Mouse (Mus musculus): ENCODE data around the gene Nova1. TPM values are rescaled to one million over a fixed set of nuclear protein-coding genes. Genes with fewer than 3 reads are reported as not detected.
A peak's percentile ranks its signal among the peaks of the same experiment; 100 is the strongest.

Nova1 gene
- 0.43 and 0.56 TPM in 2 replicates for polyA plus RNA-seq (2015; fragmentation: Nextera tagmentation; extraction: Ambion mirVana)

DNA sequence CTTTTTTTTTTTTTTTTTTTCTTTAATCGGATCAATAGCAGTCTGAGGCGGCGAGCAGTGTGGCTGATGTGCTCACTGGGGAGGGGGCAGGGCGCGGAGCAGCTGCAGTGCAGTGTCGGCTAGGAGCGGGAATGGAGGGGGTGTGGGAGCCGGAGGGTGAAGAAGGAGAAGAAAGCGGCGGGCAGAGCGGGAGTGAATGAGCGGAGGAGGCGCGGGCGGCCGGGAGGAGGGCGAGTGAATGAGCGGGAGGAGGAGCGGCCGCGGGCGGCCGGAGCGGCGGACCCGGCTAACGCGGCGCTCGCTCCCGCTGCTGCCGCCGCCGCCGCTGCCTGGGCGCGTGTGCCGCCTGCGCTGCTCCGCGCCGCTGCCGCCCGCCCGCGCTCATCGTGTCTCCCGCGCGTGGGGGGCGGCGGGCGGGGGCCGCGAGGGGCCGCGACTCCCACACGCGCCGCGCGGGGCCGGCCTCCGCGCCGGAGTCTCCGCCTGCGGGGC is at the start of gene Nova1:
Gene Nova1, minus strand, starts transcription at position 74 of the 492 bp plus-strand sequence.
- Histone ChIP-seq H3K9ac (ENCODE audit: low read depth, low read length) (peak within 1 kb of the TSS; percentile 70), H3K9me3 (ENCODE audit: control insufficient read depth, low read length) (no peaks in the 10 kb centered on the region), H3K27me3 (replicated peaks; ENCODE audit: control insufficient read depth, insufficient read depth, low read length) (peaks cover 3% of the 10 kb centered on the region; the same call in 1 of the 2 replicates), H3K27ac (ENCODE audit: low read length) (peak within 1 kb of the TSS; percentile 23), H3K4me2 (ENCODE audit: low read depth, low read length) (peak within 1 kb of the TSS; percentile 96), H3K4me3 (ENCODE audit: low read length) (peak within 1 kb of the TSS; percentile 79), H3K36me3 (ENCODE audit: control insufficient read depth, insufficient read depth, low read length) (no peaks in the 10 kb centered on the region), H3K4me1 (ENCODE audit: control insufficient read depth, insufficient read depth, low read length) (no peaks in the 10 kb centered on the region)
- ATAC-seq = peak; percentile 86
- WGBS = under 1% methylated on average over 36 of the region's 68 CpGs

DNA sequence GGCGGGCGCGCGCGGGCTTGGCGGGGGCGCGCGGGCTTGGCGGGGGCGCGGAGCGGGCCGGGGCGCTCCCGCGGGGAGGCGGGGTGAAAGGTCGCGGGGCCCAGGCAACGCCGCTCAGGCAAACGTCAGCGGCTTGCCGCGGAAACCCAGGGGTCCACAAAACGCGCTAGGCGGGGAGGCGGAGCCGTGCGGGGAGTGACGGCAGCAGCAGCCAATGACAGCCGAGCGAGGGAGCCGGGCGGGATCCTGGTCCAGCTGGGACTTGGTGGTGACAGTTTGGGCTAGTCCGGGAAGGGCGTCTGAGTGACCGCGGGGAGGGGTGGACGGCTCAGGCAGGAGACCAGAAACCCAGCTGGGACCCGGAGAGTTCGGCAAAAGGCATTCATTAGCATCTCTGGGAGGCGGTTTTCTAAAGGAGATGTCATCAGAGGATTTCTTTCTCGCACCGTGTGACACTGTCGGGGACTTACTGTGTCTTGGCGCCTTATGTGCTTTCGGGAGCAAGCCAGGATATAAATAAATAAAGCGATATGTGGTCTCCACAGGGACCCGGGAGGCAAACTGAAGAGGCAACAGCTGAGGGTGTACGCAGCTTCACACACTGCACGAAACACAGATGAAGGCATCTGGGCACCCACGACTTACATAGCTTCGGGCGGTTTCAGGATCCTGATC is 756 bp upstream of the Nova1 start:
- H3K36me3 ChIP-seq (ENCODE audit: control insufficient read depth, insufficient read depth, low read length) = no peaks in the 10 kb centered on the region
- H3K9ac ChIP-seq (ENCODE audit: low read depth, low read length) = peak overlapping the region; percentile 70
- peaks cover 3% of the 10 kb centered on the region; the same call in 1 of the 2 replicates for H3K27me3 ChIP-seq (replicated peaks; ENCODE audit: control insufficient read depth, insufficient read depth, low read length)
- no peaks in the 10 kb centered on the region for H3K4me1 ChIP-seq (ENCODE audit: control insufficient read depth, insufficient read depth, low read length)
- peak overlapping the region; percentile 79 for H3K4me3 ChIP-seq (ENCODE audit: low read length)
- under 1% methylated on average over 48 of the region's 57 CpGs for WGBS
- H3K27ac ChIP-seq (ENCODE audit: low read length) = peak overlapping the region; percentile 23; the same call in 1 of the 2 replicates
- peak overlapping the region; percentile 96 for H3K4me2 ChIP-seq (ENCODE audit: low read depth, low read length)
- no peaks in the 10 kb centered on the region for H3K9me3 ChIP-seq (ENCODE audit: control insufficient read depth, low read length)
- peak; percentile 98 for ATAC-seq

GRCm38 (mm10) chr12:46818021-46818855 is 491 bp downstream of the Nova1 start:
- H3K27ac ChIP-seq (ENCODE audit: low read length) = no peak overlapping the region

GRCm38 (mm10) chr12:46817211-46817803 is 1.4 kb downstream of the Nova1 start:
- no peak for ATAC-seq
- no peak overlapping the region for H3K27ac ChIP-seq (ENCODE audit: low read length)
- H3K9ac ChIP-seq (ENCODE audit: low read depth, low read length) = no peak overlapping the region
- no peaks in the 10 kb centered on the region for H3K9me3 ChIP-seq (ENCODE audit: control insufficient read depth, low read length)
- H3K4me3 ChIP-seq (ENCODE audit: low read length) = peak overlapping the region; percentile 79
- WGBS = 16% methylated on average over 14 of the region's 14 CpGs
- H3K4me2 ChIP-seq (ENCODE audit: low read depth, low read length) = peak overlapping the region; percentile 96
- peaks cover 3% of the 10 kb centered on the region; the same call in 1 of the 2 replicates for H3K27me3 ChIP-seq (replicated peaks; ENCODE audit: control insufficient read depth, insufficient read depth, low read length)
- no peaks in the 10 kb centered on the region for H3K36me3 ChIP-seq (ENCODE audit: control insufficient read depth, insufficient read depth, low read length)
- H3K4me1 ChIP-seq (ENCODE audit: control insufficient read depth, insufficient read depth, low read length) = no peaks in the 10 kb centered on the region

More at GRCm38 (mm10) chr12:46818021-46818855, 491 bp downstream of the Nova1 start:
- peak overlapping the region; percentile 79 for H3K4me3 ChIP-seq (ENCODE audit: low read length)
- H3K4me2 ChIP-seq (ENCODE audit: low read depth, low read length) = peak overlapping the region; percentile 96
- H3K36me3 ChIP-seq (ENCODE audit: control insufficient read depth, insufficient read depth, low read length) = no peaks in the 10 kb centered on the region
- H3K27me3 ChIP-seq (replicated peaks; ENCODE audit: control insufficient read depth, insufficient read depth, low read length) = peaks cover 3% of the 10 kb centered on the region; the same call in 1 of the 2 replicates
- no peak; the same call in 1 of the 2 replicates for ATAC-seq
- WGBS = under 1% methylated on average over 55 of the region's 61 CpGs
- H3K9ac ChIP-seq (ENCODE audit: low read depth, low read length) = peak overlapping the region; percentile 70
- H3K4me1 ChIP-seq (ENCODE audit: control insufficient read depth, insufficient read depth, low read length) = no peaks in the 10 kb centered on the region
- H3K9me3 ChIP-seq (ENCODE audit: control insufficient read depth, low read length) = no peaks in the 10 kb centered on the region

DNA sequence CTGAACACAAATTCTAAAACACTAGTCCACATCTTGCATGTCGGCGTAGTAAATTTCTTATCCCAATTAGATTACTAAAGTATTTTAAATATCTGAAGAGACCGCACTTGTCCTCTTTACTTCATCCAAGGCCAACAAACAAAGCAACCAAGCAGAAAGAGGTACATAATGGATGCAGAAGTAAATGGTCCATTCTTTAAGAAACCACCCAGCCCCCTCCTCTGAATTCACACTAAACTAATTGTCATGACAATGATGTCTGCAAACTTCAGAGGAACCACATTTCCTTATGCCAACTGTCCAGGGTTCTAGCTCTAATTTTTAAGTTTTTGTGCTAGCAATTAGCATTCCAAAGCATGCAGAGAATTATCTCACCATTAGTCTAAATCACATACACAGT is 2.4 kb downstream of the Nova1 start:
- Histone ChIP-seq H3K4me3 (ENCODE audit: low read length) (no peak overlapping the region), H3K9ac (ENCODE audit: low read depth, low read length) (no peak overlapping the region), H3K27ac (ENCODE audit: low read length) (no peak overlapping the region), H3K9me3 (ENCODE audit: control insufficient read depth, low read length) (no peaks in the 10 kb centered on the region), H3K4me2 (ENCODE audit: low read depth, low read length) (no peak overlapping the region), H3K36me3 (ENCODE audit: control insufficient read depth, insufficient read depth, low read length) (no peaks in the 10 kb centered on the region), H3K4me1 (ENCODE audit: control insufficient read depth, insufficient read depth, low read length) (no peaks in the 10 kb centered on the region), H3K27me3 (replicated peaks; ENCODE audit: control insufficient read depth, insufficient read depth, low read length) (peaks cover 3% of the 10 kb centered on the region; the same call in 1 of the 2 replicates)
- no peak for ATAC-seq
- WGBS = 74% methylated on average over 3 of the region's 3 CpGs

DNA sequence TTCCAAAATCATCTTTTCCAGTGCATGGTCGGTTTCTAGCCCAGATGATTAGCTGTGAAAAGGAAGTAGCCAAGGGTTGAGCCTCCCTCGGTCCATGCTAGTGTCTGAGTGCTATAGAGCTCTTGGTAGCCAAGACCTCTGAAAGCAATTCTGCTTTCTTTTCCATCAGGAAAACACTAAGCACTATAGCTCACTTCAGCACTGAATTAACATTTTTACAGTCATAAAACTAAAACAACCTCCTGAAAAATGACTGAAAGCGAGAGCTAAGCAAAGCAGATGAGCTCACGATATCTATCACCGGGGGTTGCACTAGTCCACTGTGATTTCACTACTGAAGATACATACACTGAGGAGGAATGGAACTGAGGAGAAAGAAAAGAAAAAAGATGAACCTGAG is 3.0 kb downstream of the Nova1 start:
- no peaks in the 10 kb centered on the region for H3K36me3 ChIP-seq (ENCODE audit: control insufficient read depth, insufficient read depth, low read length)
- H3K27me3 ChIP-seq (replicated peaks; ENCODE audit: control insufficient read depth, insufficient read depth, low read length) = peaks cover 3% of the 10 kb centered on the region; the same call in 1 of the 2 replicates
- H3K4me3 ChIP-seq (ENCODE audit: low read length) = no peak overlapping the region
- no peak for ATAC-seq
- no peak overlapping the region for H3K27ac ChIP-seq (ENCODE audit: low read length)
- 75% methylated on average over 5 of the region's 5 CpGs for WGBS
- H3K9ac ChIP-seq (ENCODE audit: low read depth, low read length) = no peak overlapping the region
- H3K4me2 ChIP-seq (ENCODE audit: low read depth, low read length) = no peak overlapping the region
- no peaks in the 10 kb centered on the region for H3K4me1 ChIP-seq (ENCODE audit: control insufficient read depth, insufficient read depth, low read length)
- H3K9me3 ChIP-seq (ENCODE audit: control insufficient read depth, low read length) = no peaks in the 10 kb centered on the region

GRCm38 (mm10) chr12:46814820-46815219 is 3.9 kb downstream of the Nova1 start:
- WGBS = 87% methylated on average over 4 of the region's 4 CpGs
- Histone ChIP-seq H3K36me3 (ENCODE audit: control insufficient read depth, insufficient read depth, low read length) (no peaks in the 10 kb centered on the region), H3K9me3 (ENCODE audit: control insufficient read depth, low read length) (no peaks in the 10 kb centered on the region), H3K27me3 (replicated peaks; ENCODE audit: control insufficient read depth, insufficient read depth, low read length) (peaks cover 3% of the 10 kb centered on the region; the same call in 1 of the 2 replicates), H3K4me1 (ENCODE audit: control insufficient read depth, insufficient read depth, low read length) (no peaks in the 10 kb centered on the region), H3K4me3 (ENCODE audit: low read length) (no peak overlapping the region), H3K9ac (ENCODE audit: low read depth, low read length) (no peak overlapping the region), H3K27ac (ENCODE audit: low read length) (no peak overlapping the region), H3K4me2 (ENCODE audit: low read depth, low read length) (no peak overlapping the region)
- ATAC-seq = no peak

DNA sequence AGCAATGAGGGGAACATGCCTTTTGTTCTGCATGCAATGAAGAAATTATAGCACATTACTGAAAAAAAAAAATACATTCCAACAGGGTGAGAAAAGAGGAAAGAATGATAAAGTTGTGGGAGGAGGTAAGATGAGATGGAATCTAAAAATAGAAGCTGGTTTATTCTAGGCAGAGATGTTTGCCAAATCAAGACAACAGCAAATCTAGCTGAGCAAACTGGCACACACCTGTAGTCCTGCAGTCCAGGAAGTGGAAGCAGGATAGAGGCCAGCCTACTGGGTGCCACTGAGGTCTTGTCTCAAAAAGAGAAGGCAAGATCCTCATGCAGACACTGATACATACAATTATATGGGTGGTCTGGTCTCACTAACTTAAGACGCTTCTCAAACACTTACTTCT is 17.4 kb downstream of the Nova1 start:
- no peak overlapping the region for H3K4me2 ChIP-seq (ENCODE audit: low read depth, low read length)
- no peak overlapping the region for H3K4me3 ChIP-seq (ENCODE audit: low read length)
- H3K9me3 ChIP-seq (ENCODE audit: control insufficient read depth, low read length) = no peaks in the 10 kb centered on the region
- no peaks in the 10 kb centered on the region for H3K27me3 ChIP-seq (replicated peaks; ENCODE audit: control insufficient read depth, insufficient read depth, low read length)
- H3K4me1 ChIP-seq (ENCODE audit: control insufficient read depth, insufficient read depth, low read length) = no peaks in the 10 kb centered on the region
- ATAC-seq = no peak
- no peaks in the 10 kb centered on the region for H3K36me3 ChIP-seq (ENCODE audit: control insufficient read depth, insufficient read depth, low read length)
- H3K9ac ChIP-seq (ENCODE audit: low read depth, low read length) = no peak overlapping the region
- 84% methylated on average over 1 of the region's 1 CpGs for WGBS
- no peak overlapping the region for H3K27ac ChIP-seq (ENCODE audit: low read length)
